Mouse (Mus musculus): ENCODE results near the gene Cd81. TPM values are rescaled to one million over a fixed set of nuclear protein-coding genes. Genes with fewer than 3 reads are reported as not detected.

The Cd81 gene
- polyA plus RNA-seq, 1 experiment from 2014 or later, result 445 TPM

DNA sequence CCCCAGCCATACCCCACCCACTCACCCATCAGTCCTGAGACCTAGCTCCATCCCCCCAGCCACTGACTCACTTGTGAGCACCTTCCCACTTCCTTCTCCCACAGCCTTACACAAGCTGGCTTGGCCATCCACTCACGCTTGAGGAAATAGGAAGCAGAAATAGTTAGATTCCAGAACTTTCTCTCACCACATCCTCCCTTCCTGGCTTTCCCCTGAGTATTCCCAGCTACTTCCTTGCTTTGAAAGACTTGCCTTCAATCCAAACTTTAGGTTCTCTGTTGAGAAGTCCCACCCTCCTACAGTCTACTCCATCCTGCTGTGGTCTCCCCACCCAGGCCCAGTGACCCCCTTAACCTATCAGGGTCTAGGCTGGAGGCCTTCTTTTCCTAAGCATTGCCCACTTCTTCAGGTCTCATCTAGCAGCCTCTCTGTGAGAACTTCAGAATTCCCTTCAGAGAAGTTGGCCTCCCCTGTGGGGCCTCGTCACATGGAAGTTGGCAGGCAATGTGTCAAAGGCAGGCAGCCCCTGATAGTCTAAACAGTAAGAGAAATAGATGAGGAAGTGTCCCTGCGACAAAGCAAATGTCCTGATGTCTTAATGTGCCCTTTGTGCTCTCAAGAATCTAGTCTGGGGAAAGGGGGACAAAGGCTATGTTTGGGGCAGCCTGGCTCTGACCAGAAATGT is 11.3 kb upstream of the Cd81 start:
- no peak overlapping the region for H3K9ac ChIP-seq
- no peaks in the 10 kb centered on the region for H3K9me3 ChIP-seq
- 0 out of 2 replicates have a peak, but pooled peaks cover 6% of the 10 kb centered on the region for H3K36me3 ChIP-seq
- H3K27me3 ChIP-seq, result no peaks in the 10 kb centered on the region
- H3K4me3 ChIP-seq, result no peak overlapping the region
- no peak for ATAC-seq (ENCODE audit: low FRiP score, low read depth)
- no peak overlapping the region for H3K27ac ChIP-seq (replicated peaks)
- H3K4me2 ChIP-seq, result no peak overlapping the region
- 83% methylated on average over 3 of the region's 3 CpGs for WGBS
- H3K4me1 ChIP-seq (replicated peaks), result 0 out of 2 replicates have a peak, but pooled peaks cover 3% of the 10 kb centered on the region

GRCm38 (mm10) chr7:143042089-143042488 is 10.4 kb upstream of the Cd81 start:
- Histone ChIP-seq H3K36me3 (0 out of 2 replicates have a peak, but pooled peaks cover 2% of the 10 kb centered on the region), H3K9ac (no peak overlapping the region), H3K9me3 (no peaks in the 10 kb centered on the region), H3K4me3 (no peak overlapping the region), H3K27ac (replicated peaks) (no peak overlapping the region), H3K4me1 (replicated peaks) (0 out of 2 replicates have a peak, but pooled peaks cover 3% of the 10 kb centered on the region), H3K27me3 (no peaks in the 10 kb centered on the region), H3K4me2 (no peak overlapping the region)
- 48% methylated on average over 3 of the region's 3 CpGs for WGBS
- no peak for ATAC-seq (ENCODE audit: low FRiP score, low read depth)

DNA sequence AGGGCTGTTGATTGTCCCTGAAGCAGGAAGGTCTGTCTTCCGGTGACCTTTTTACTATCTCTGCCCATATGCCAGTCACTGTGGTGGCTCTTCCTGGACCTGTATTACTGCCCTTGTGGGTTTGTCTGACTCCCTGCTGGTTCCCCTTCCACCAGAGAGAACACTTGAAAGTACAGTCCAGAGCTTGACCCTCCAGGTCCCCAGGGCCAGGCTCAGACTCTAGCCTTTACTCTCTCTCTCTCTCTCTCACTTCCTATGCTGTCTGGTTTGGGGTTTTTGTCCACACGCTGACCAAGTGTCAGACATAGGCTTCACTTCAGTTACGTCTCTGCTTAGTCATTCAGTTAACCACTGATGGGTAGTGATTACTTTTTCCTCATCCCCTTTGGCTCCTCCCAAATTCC is 9.6 kb upstream of the Cd81 start:
- WGBS, result 86% methylated on average over 3 of the region's 3 CpGs
- H3K36me3 ChIP-seq, result no peaks in the 10 kb centered on the region

GRCm38 (mm10) chr7:143044049-143044825 is 8.3 kb upstream of the Cd81 start:
- 0 out of 2 replicates have a peak, but pooled peaks cover 3% of the 10 kb centered on the region for H3K4me1 ChIP-seq (replicated peaks)
- no peaks in the 10 kb centered on the region for H3K27me3 ChIP-seq
- no peaks in the 10 kb centered on the region for H3K36me3 ChIP-seq
- no peak overlapping the region for H3K27ac ChIP-seq (replicated peaks)
- H3K9me3 ChIP-seq, result no peaks in the 10 kb centered on the region
- 95% methylated on average over 2 of the region's 2 CpGs for WGBS
- no peak overlapping the region for H3K4me3 ChIP-seq
- ATAC-seq (ENCODE audit: low FRiP score, low read depth), result no peak
- H3K9ac ChIP-seq, result no peak overlapping the region
- no peak overlapping the region for H3K4me2 ChIP-seq

More for the DNA sequence above, 9.6 kb upstream of the Cd81 start:
- Histone ChIP-seq H3K27me3 (no peaks in the 10 kb centered on the region), H3K4me1 (replicated peaks) (0 out of 2 replicates have a peak, but pooled peaks cover 3% of the 10 kb centered on the region), H3K4me2 (no peak overlapping the region), H3K4me3 (no peak overlapping the region), H3K9ac (no peak overlapping the region), H3K9me3 (no peaks in the 10 kb centered on the region), H3K27ac (replicated peaks) (no peak overlapping the region)
- no peak for ATAC-seq (ENCODE audit: low FRiP score, low read depth)

DNA sequence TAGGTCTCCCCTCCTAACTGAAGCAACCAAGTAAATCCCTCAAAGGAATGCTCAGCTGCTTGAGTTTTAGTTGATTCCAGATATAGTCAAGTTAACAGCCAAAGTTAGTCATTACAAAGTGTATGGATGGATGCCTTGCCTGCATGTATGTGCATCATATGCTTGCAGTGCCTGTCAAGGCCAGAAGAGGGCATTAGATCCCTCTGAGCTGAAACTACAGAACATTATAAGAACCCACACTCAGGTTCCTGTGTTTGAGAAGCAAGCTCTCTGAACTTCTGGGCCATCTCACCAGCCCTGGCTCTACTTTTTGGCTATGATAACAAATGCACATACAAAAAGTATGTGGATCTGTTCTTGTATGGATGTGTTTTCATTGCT is 7.7 kb upstream of the Cd81 start:
- no peak for ATAC-seq (ENCODE audit: low FRiP score, low read depth)
- H3K27me3 ChIP-seq, result no peaks in the 10 kb centered on the region
- no peak overlapping the region for H3K27ac ChIP-seq (replicated peaks)
- H3K4me2 ChIP-seq, result no peak overlapping the region
- H3K4me1 ChIP-seq (replicated peaks), result 0 out of 2 replicates have a peak, but pooled peaks cover 3% of the 10 kb centered on the region
- no peak overlapping the region for H3K4me3 ChIP-seq
- no peak overlapping the region for H3K9ac ChIP-seq
- no peaks in the 10 kb centered on the region for H3K36me3 ChIP-seq
- H3K9me3 ChIP-seq, result no peaks in the 10 kb centered on the region

DNA sequence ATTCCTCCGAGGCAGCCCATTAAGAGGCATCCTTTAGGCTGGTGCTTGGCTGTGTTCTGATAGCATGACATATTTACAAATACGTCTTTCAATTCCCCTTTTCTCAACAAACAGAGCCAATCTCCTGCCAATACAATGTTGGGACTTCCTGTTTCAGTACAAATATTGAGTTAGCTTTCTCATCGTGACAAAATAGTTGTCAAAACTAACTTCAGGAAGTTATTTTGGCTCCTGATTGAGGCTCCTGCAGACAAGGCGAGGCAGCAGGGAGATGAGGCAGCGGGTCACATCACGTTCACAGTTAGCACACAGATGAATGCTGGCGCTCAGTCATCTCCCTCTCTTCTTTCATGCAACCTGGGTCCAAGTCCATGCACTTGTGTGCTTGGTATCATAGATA is 6.2 kb upstream of the Cd81 start:
- WGBS, result 80% methylated on average over 7 of the region's 7 CpGs
- H3K4me2 ChIP-seq, result no peak overlapping the region
- H3K27ac ChIP-seq (replicated peaks), result no peak overlapping the region
- ATAC-seq (ENCODE audit: low FRiP score, low read depth), result no peak
- H3K36me3 ChIP-seq, result no peaks in the 10 kb centered on the region
- H3K27me3 ChIP-seq, result no peaks in the 10 kb centered on the region
- H3K4me1 ChIP-seq (replicated peaks), result 0 out of 2 replicates have a peak, but pooled peaks cover 3% of the 10 kb centered on the region
- no peaks in the 10 kb centered on the region for H3K9me3 ChIP-seq
- no peak overlapping the region for H3K9ac ChIP-seq
- no peak overlapping the region for H3K4me3 ChIP-seq

DNA sequence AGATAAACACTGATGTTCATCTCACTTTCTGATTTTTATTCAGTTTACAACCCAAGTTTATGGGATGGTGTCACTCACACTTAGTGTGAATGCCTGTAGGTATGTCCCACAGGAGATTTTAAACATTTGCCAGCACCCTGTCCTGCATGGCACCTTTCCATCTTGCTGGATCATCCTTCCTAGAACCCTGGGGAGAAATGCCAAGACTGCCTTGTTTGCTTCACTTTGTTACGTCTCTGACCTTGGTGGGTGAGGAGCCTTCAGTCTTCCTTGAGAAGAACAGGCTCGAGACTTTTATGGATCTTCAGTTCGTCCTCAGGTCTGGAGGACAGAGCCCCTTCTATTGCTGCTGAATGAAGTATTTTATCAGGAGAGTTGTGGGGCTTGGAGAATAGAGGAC is 3.2 kb upstream of the Cd81 start:
- H3K27ac ChIP-seq (replicated peaks), result no peak overlapping the region
- ATAC-seq (ENCODE audit: low FRiP score, low read depth), result no peak
- H3K4me1 ChIP-seq (replicated peaks), result peaks cover 18% of the 10 kb centered on the region
- H3K9ac ChIP-seq, result no peak overlapping the region
- H3K4me3 ChIP-seq, result no peak overlapping the region
- WGBS, result 81% methylated on average over 3 of the region's 3 CpGs
- no peaks in the 10 kb centered on the region for H3K27me3 ChIP-seq
- H3K36me3 ChIP-seq, result no peaks in the 10 kb centered on the region
- H3K4me2 ChIP-seq, result no peak overlapping the region
- H3K9me3 ChIP-seq, result no peaks in the 10 kb centered on the region

- Histone ChIP-seq H3K27me3 (no peaks in the 10 kb centered on the region), H3K4me3 (no peak overlapping the region), H3K9ac (no peak overlapping the region), H3K27ac (replicated peaks) (no peak overlapping the region), H3K9me3 (no peaks in the 10 kb centered on the region), H3K36me3 (no peaks in the 10 kb centered on the region), H3K4me2 (no peak overlapping the region), H3K4me1 (replicated peaks) (peaks cover 26% of the 10 kb centered on the region)
- no peak for ATAC-seq (ENCODE audit: low FRiP score, low read depth)
- 90% methylated on average over 3 of the region's 3 CpGs for WGBS
Observed at GRCm38 (mm10) chr7:143049841-143050816, 2.4 kb upstream of the Cd81 start.

DNA sequence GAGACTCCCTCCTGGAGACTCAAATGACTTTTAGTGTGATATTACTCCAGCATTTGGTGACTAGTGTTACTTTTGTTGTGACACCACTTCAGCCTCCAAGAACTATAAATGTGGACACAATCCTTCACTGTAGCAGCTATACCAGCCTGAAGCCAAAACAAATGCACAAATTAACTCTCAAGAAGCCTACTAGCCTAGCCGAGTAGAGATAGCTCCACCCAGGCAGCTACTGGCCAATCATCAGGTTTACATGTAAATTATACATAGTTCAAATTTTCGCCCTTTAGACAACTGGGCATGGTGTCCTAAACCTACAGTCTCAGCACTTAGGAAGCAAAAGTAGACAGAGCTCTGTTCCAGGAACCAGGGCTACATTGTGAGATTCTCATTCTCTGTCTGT is 1.2 kb upstream of the Cd81 start:
- Histone ChIP-seq H3K36me3 (no peaks in the 10 kb centered on the region), H3K4me1 (replicated peaks) (peaks cover 38% of the 10 kb centered on the region), H3K4me3 (no peak overlapping the region), H3K9ac (no peak overlapping the region), H3K27ac (replicated peaks) (no peak overlapping the region), H3K4me2 (no peak overlapping the region), H3K27me3 (no peaks in the 10 kb centered on the region), H3K9me3 (no peaks in the 10 kb centered on the region)
- WGBS, result 70% methylated on average over 2 of the region's 2 CpGs
- ATAC-seq (ENCODE audit: low FRiP score, low read depth), result no peak

GRCm38 (mm10) chr7:143053008-143053899 is 715 bp downstream of the Cd81 start:
- Histone ChIP-seq H3K27ac (replicated peaks) (peak overlapping the region; percentile 86), H3K4me3 (peak overlapping the region; percentile 90), H3K9ac (peak overlapping the region; percentile 95), H3K4me2 (peak overlapping the region; percentile 71), H3K4me1 (replicated peaks) (peaks cover 56% of the 10 kb centered on the region), H3K27me3 (no peaks in the 10 kb centered on the region), H3K9me3 (no peaks in the 10 kb centered on the region), H3K36me3 (no peaks in the 10 kb centered on the region)
- WGBS, result under 1% methylated on average over 46 of the region's 46 CpGs
- ATAC-seq (ENCODE audit: low FRiP score, low read depth), result peak; percentile 78
